Mouse (Mus musculus): ENCODE data around the gene Tm9sf3.

Tm9sf3 gene

DNA sequence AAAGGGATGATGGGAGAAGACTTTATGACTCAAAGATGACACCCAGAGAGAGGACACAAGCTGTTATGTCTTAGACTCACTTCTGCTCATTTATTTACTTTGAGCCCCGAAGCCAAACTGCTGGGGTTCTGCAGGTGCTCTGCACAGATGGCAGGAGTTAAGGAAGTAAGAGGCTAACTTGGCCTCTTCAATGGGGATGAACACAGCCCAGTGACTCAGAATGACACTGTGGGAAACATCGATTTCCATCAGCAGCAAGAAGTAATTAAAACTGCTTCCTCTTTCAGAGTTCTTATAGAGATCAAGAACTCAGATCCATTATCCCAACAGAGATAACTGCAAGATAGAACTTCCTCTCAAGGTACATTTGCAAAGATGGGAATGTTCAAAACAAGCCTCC, 86.9 kb downstream of the Tm9sf3 start:
- no peak for DNase-seq (ENCODE audit: extremely low spot score, low spot score)

DNA sequence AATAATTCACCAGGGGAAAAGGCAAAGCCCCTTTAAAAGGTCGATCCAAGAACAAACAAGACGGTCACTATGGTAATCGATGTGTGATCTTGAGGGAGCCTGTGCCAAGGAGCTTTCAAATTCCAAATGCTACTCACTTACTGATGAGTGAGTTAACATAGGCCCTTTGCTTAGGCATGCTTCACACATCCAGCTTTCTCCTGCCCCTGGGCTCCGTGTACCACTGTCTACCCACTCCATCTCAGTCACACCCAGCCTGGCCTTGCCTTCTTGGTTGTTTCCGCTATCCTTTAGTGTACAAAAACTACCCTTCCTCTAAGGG, 97.9 kb downstream of the Tm9sf3 start:
- no peak for DNase-seq (ENCODE audit: extremely low spot score, low spot score)

DNA sequence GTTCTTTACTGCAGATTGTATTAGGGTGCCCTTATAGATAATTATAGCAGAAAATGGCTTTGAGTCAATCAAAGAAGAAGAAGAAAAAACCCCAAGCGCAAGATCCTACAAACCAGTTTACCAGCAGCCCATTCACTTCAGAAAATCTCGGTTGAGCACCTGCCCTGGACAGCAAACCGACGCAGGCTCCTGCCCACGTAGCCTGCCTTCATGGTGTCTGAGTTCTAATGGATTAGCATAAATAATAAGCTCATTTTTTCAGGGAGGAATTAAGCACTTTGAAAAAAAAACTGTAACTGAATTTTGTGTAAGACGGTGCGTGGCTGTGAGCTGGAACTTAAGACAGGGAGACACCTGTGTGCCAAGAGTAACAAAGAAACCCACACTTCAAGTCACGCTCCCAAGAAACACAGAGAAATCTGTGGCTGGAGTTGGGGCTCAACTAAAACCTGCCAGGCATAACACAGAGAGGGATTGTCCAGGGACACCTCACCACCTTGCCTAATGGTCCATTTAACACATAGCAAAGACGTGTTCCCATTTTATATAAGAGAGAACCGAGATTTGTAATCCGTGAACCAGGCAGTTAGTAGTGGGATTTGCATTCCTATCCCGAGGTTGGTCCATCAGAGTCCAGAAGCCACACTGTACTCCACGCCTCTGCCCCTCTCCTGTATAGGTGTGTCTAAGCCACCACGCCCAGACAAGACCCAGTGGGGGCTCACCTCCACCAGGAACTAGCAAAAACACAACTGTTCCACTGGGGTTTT, 98.5 kb downstream of the Tm9sf3 start:
- no peak for DNase-seq (ENCODE audit: extremely low spot score, low spot score)

DNA sequence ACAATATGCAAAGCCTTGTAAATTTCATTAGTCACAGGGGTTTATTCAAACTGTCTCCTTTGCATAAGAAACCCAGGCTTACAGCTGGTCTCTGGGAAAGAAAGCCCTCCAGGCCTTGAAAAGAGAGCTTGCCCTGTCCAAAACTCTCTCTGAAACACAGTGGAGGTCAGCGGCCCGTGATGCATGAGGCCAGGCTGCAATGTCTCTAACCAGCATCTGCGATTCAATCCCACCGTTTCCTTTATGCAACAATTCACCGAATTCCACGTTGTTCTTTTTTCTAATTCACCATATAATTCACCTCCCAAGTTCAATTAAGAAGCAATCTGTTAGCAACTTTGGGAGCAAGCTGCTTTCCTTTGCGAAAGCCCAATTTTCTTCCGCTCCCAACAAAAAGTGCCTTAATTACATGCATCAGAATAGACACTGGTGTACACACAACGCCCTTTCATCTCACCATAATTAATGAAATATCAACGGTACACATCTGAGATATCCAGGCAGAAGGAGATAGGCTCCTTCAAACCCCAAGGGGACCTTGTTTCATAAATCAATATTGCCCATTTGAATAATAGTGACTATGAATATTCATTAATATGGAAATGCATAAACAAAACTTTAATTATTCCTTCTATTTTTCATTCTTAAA, 99.2 kb downstream of the Tm9sf3 start:
- DNase-seq (ENCODE audit: extremely low spot score, low spot score) = no peak

Measured in neural tube, embryonic 10.5 days (tissue).